Mouse (Mus musculus) urinary bladder, postnatal 4 days (tissue): ENCODE measurements around the gene 9130019O22Rik.
"Not testable (repeated sequence)": the region's sequence is repeated elsewhere in the genome, so short reads cannot be mapped to it uniquely, and the experiment has no call there.

Source experiments
- DNase-seq, 2 experiments: peaks; one replicate each; pipeline ENCODE4 v3.0.0; 2021 to 2022; ENCODE audit warnings: low spot score in 2 of 2

The 9130019O22Rik gene

GRCm38 (mm10) chr7:127375271-127376245 lies 11.4 kb downstream of the 9130019O22Rik start, which contains the start of gene Zfp747:
Zfp747 (minus strand) TSS chr7:127376050.
- DNase-seq = peak; percentile 87 to 92

- DNase-seq = not testable (repeated sequence)
These were observed 15.1 kb downstream of the 9130019O22Rik start for GRCm38 (mm10) chr7:127371870-127372269.

DNA sequence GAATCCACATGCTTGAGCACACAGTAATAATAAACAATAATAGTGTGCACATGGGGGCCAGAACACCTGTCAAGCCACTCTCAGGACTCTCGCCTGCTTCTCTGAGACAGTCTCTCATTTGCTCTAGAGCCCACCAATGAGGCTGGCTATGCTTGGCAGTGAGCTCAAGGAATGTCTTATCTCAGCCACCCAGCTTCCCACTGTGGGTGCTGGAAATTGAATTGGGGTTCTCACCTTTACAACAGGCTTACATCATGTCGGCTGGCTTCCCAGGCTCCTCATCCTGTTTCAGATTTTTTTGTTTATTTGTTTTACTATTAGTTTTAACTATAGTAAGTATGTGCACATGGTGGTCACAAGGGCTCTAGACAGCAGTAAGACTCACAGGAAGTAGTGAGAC lies 15.8 kb downstream of the 9130019O22Rik start:
- DNase-seq = no peak

GRCm38 (mm10) chr7:127366249-127366648 lies 20.7 kb downstream of the 9130019O22Rik start:
- no peak for DNase-seq

DNA sequence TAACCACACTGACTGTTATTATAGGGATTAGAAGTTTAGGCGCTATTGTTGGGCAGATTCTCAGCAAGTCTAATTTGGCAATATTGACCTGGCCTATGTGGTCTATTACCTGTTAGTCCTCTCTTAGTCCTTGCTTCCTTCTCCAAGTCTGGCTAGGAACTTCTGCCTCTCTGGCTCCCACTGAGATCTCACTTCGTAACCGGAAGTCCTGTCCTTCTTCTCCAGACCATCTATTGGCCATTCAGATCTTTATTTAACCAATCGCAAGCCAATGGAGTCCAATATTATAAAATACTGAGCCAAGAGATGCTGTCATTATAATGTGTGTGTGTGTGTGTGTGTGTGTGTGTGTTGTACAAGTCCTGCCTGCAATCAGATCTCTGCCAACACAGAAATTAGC lies 22.8 kb downstream of the 9130019O22Rik start:
- no peak for DNase-seq

GRCm38 (mm10) chr7:127363475-127363921 lies 23.5 kb downstream of the 9130019O22Rik start:
- no peak for DNase-seq

GRCm38 (mm10) chr7:127362418-127362817 lies 24.5 kb downstream of the 9130019O22Rik start:
- not testable (repeated sequence) for DNase-seq

DNA sequence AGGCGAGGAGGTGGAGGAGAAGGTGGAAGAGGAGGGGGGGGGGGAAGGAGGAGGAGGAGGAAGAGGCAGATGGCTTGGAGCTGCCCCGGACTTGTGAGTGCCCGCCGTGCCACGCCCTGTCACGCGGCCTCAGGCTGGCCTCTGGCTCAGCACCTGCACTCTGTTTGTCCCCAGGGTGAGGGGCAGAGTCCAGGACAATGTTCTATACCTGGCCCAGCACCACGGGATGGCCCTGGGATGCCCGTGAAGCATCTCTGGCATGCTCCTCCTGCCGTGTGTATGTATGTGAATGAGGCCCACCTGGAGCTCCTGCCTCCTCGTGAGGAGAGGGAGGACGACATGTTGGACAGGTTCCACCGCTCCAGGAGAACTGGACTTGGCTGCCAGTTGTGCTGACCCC lies 25.5 kb downstream of the 9130019O22Rik start:
- no peak for DNase-seq

GRCm38 (mm10) chr7:127360265-127360664 lies 26.7 kb downstream of the 9130019O22Rik start:
- no peak for DNase-seq

GRCm38 (mm10) chr7:127358472-127358871 lies 28.5 kb downstream of the 9130019O22Rik start:
- DNase-seq = no peak

- no peak for DNase-seq
These were observed 29.1 kb downstream of the 9130019O22Rik start for GRCm38 (mm10) chr7:127357871-127358270.

GRCm38 (mm10) chr7:127355796-127356195 lies 31.2 kb downstream of the 9130019O22Rik start:
- DNase-seq = no peak

- no peak for DNase-seq
These were observed 35.5 kb downstream of the 9130019O22Rik start for GRCm38 (mm10) chr7:127351230-127352004.

GRCm38 (mm10) chr7:127346676-127347075 lies 40.3 kb downstream of the 9130019O22Rik start:
- peak in 1 of 2 experiments; percentile 41 for DNase-seq

DNA sequence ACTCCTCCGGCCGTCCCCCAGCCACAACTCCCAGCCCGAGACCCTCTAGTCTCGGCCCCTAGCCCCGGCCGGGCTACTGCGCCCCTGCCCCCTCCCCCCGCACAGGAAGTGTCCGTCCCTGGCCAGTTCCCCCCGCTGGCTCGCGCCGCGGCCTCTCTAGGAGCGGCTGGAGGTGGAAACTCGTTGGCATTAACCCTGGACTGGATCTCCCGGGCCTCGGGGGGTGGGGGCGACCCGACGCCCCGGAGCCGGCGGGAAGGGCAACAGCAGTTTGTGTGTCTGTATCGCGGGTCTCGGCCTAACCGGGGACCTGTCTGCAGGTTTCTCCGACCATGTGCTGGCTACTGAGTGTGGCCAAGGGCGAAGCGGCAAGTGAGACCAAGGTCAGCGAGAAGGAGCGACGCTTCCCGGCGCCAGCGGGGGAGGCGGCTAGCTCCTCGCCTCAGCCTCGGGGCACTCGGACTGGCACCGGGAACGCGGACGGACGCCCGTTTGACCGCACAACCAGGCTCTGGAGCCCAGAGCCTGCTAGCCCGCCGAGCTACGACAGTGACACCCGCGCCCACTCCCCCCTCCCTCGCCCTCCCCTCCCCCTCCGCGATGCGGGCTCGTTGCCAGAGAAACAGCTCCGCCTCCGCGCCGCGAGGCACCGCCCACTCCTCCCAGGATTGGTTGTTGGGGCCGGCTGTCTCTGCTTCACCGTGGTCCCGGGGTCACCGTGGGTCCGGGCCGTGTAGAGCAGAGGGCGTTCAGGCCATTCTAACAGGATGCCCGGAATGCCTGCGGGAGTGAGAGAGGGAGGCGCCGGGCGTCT lies 41.2 kb downstream of the 9130019O22Rik start, which contains the start of gene Zfp768:
Gene Zfp768, minus strand, starts transcription at position 78 of the 814 bp plus-strand sequence.
- peak; percentile 92 to 97 for DNase-seq

DNA sequence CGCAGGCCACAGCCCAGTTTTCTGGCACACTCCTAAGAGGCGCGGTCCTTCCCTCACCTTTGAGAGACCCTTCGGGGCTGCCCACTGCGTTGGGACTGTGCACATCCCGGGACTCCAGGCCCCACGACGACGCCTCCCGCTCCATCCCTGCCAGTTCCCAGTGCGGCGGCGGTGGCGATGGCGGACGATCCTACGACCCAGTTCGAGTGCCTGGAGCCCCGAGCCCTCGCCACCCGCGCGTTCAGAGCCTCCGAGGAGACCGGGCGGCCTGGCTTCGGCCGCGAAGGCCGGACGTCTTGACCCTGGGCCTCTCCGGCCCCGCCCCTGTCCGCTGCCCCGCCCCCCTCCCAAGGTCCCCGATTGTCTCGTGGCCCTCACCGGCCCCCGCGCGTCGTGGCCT lies 41.9 kb downstream of the 9130019O22Rik start:
- DNase-seq = no peak

DNA sequence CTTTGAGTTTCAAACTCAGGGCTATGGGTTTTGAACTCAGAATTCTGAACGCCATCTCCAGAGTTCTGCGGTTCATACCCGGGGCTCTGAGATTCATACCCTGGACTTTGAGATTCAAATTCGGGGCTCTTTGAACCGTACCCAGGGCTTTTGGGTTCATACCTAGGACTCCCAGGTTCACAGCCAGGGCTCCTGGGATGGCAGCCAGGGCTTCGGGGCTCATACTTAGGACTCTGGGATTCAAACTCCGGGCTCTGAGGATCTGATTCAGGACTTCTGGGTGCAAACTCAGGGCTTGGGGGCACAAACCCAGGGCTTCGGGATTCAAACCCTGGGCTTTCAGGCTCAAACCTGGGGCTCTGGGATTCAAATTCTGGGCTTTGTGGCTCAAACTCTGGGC lies 42.6 kb downstream of the 9130019O22Rik start:
- DNase-seq = no peak

- DNase-seq = no peak
These were observed 43.5 kb downstream of the 9130019O22Rik start for GRCm38 (mm10) chr7:127343351-127344019.

- DNase-seq = no peak
These were observed 44.1 kb downstream of the 9130019O22Rik start for GRCm38 (mm10) chr7:127342888-127343287.

- no peak for DNase-seq
These were observed 44.6 kb downstream of the 9130019O22Rik start for GRCm38 (mm10) chr7:127342332-127342731.

DNA sequence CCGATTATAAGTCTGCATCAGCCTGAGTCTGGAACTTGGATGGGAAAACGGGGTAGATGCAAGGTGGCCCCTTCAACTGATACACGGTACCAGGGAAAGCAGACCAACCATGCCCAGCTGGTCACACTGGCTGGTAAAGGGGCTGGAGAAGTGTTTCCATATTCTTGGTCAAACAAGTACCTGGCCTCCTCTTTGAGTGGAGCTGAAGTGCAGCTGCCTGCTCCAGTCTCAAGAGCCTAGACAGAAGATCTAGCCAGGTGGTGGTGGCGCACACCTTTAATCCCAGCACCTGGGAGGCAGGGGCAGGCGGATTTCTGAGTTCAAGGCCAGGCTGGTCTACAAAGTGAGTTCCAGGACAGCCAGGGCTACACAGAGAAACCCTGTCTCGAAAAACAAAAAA lies 45.1 kb downstream of the 9130019O22Rik start:
- DNase-seq = not testable (repeated sequence)
